Mouse (Mus musculus): ENCODE measurements at regions not wholly inside any gene's neighbourhood (a gene's known extent, or its start where the extent isn't known, plus 50 kb on each side); places are given as distances from the start of the nearest gene placed in this dataset.
A peak's percentile ranks its signal among the peaks of the same experiment; 100 is the strongest.

GRCm38 (mm10) chr3:35027898-35028297 lies 377.7 kb downstream of the Sox2 start:
- no peak for DNase-seq

- no peak for DNase-seq
These were observed 379.7 kb downstream of the Sox2 start for GRCm38 (mm10) chr3:35029924-35030323.

- DNase-seq = no peak
These were observed 383.4 kb downstream of the Sox2 start for GRCm38 (mm10) chr3:35033587-35033986.

- DNase-seq = no peak
These were observed 385.0 kb downstream of the Sox2 start for GRCm38 (mm10) chr3:35035234-35035633.

GRCm38 (mm10) chr3:35043705-35044104 lies 393.5 kb downstream of the Sox2 start:
- no peak for DNase-seq

- DNase-seq = no peak
These were observed 409.2 kb downstream of the Sox2 start for GRCm38 (mm10) chr3:35059438-35059837.

GRCm38 (mm10) chr3:35060042-35060441 lies 409.8 kb downstream of the Sox2 start:
- DNase-seq = no peak

GRCm38 (mm10) chr3:35066824-35067223 lies 416.6 kb downstream of the Sox2 start:
- no peak for DNase-seq

GRCm38 (mm10) chr3:35068586-35068985 lies 418.4 kb downstream of the Sox2 start:
- no peak for DNase-seq

GRCm38 (mm10) chr3:35071046-35071445 lies 420.8 kb downstream of the Sox2 start:
- DNase-seq = no peak

- DNase-seq = no peak
These were observed 429.7 kb downstream of the Sox2 start for GRCm38 (mm10) chr3:35079887-35080286.

- DNase-seq = peak; percentile 2 to 3
These were observed 434.1 kb downstream of the Sox2 start for GRCm38 (mm10) chr3:35084091-35084867.

- DNase-seq = no peak
These were observed 438.3 kb downstream of the Sox2 start for GRCm38 (mm10) chr3:35088241-35089080.

GRCm38 (mm10) chr3:35090496-35091133 lies 440.4 kb downstream of the Sox2 start:
- DNase-seq = no peak

GRCm38 (mm10) chr3:35093001-35093400 lies 442.8 kb downstream of the Sox2 start:
- DNase-seq = no peak

- no peak for DNase-seq
These were observed 445.0 kb downstream of the Sox2 start for GRCm38 (mm10) chr3:35095221-35095620.

- no peak for DNase-seq
These were observed 446.2 kb downstream of the Sox2 start for GRCm38 (mm10) chr3:35096381-35096780.

- DNase-seq = no peak
These were observed 447.6 kb downstream of the Sox2 start for GRCm38 (mm10) chr3:35097766-35098165.

GRCm38 (mm10) chr3:35099226-35099625 lies 449.0 kb downstream of the Sox2 start:
- DNase-seq = no peak

GRCm38 (mm10) chr3:35099876-35100420 lies 449.7 kb downstream of the Sox2 start:
- no peak for DNase-seq

GRCm38 (mm10) chr3:35101286-35101685 lies 451.1 kb downstream of the Sox2 start:
- DNase-seq = no peak

GRCm38 (mm10) chr3:35101951-35102350 lies 451.7 kb downstream of the Sox2 start:
- no peak for DNase-seq
